Mouse (Mus musculus): ENCODE results near the gene Ccdc85b. TPM values are rescaled to one million over a fixed set of nuclear protein-coding genes. Genes with fewer than 3 reads are reported as not detected.

The Ccdc85b gene
- polyA plus RNA-seq (2015; fragmentation: Nextera tagmentation; extraction: Ambion mirVana) = 5.3 and 6.5 TPM in 2 replicates

GRCm38 (mm10) chr19:5457746-5458442 lies at the start of gene Ccdc85b:
Gene Ccdc85b (minus strand): TSS chr19:5457894.

DNA sequence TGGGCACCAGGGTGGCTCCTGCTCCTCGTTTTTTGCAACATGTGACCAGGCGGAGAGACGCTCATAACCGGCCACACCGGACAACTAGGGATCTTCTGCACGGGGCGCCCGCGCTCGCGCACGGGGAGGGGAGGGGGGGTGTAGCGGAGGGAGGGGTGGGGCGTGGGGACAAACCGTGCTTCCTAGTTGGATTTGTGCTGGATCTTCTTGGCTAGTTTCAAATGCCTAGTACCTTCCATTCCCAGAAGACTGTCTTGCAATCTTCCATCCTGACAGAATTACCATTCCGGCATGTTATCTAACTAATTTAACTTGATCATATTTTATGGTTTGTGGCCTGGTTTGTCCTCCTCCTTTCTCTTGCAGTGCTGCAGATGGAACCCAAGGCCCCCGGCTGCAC lies 46.0 kb upstream of the Ccdc85b start, which contains the start of gene 1700020D05Rik:
1700020D05Rik (minus strand) TSS at position 101 of the 400 bp plus-strand sequence.

DNA sequence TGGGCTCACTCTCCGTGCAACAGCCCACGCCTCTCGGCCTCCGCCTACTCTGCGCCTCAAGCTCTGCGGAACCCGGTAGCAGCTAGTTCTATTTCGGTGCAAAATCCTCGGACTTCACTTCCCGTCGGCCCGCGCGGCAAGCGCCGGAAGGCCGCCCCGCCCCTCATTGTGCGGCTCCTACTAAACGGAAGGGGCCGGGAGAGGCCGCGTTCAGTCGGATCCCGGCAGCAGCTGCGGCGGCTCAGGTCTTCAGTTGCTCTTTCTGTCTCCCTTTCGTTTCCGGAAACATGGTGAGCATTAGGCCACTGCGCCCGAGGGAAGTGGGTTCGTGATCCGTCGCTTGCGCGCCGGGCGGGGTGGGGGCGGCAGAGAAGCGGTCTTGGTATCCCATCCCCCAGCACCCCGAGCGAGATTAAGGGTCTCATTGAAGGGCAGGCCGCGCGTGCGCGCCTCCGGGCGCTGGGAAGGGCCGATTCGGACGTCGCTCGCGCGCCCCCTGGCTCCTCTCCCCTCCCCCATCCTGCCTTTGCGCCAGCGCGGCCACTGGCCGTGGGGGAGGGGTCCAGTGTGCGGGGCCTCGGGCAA lies 32.7 kb upstream of the Ccdc85b start, which contains the start of gene Cfl1:
Cfl1 (plus strand) TSS at position 143 of the 585 bp plus-strand sequence.

GRCm38 (mm10) chr19:5487768-5488550 lies 30.3 kb upstream of the Ccdc85b start, which contains the start of gene Mus81:
Gene Mus81 (minus strand): TSS chr19:5488402.

GRCm38 (mm10) chr19:5473720-5474119 lies 16.0 kb upstream of the Ccdc85b start, which contains the start of gene Efemp2:
Gene Efemp2 (plus strand): TSS chr19:5473954.

GRCm38 (mm10) chr19:5468374-5468773 lies 10.7 kb upstream of the Ccdc85b start, which contains the start of gene Ctsw:
Gene Ctsw (minus strand): TSS chr19:5468507.

DNA sequence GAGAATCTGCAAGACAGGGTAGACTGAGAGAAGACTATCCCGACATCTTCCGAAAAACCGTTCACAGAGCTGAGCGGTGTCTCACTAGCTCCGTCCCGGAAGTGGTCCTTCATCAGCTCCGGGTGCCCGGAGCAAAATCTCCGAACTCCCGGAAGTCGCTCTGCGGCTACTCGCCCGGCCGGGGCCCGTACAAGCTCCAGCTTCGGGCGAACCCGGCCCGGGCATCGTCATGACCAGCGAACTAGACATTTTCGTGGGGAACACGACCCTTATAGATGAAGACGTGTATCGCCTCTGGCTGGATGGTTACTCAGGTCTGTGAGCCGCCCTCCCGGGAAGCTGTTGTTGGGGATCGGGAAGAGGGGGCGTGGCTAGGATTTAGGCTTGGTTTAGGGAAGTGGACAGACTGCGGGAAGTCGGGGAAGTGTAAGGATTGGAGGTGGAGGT lies 2.8 kb upstream of the Ccdc85b start, which contains the start of gene Fibp:
Fibp (plus strand) TSS at position 151 of the 447 bp plus-strand sequence.

GRCm38 (mm10) chr19:5447515-5448353 lies 10.0 kb downstream of the Ccdc85b start, which contains the start of gene Fosl1:
Gene Fosl1 (plus strand): TSS chr19:5447547.

GRCm38 (mm10) chr19:5424782-5425741 lies 32.6 kb downstream of the Ccdc85b start, which contains the start of the genes Drap1 and AI837181:
Gene Drap1 (minus strand): TSS chr19:5424979.
Gene AI837181 (plus strand): TSS chr19:5425144.

Other genes with a start within 250 kb of the Ccdc85b start
- gene Pacs1, start 184.8 kb downstream of the Ccdc85b start, polyA plus RNA-seq (2015; fragmentation: Nextera tagmentation; extraction: Ambion mirVana) = 9.6 and 10.2 TPM in 2 replicates
- gene Sf3b2, start 162.4 kb downstream of the Ccdc85b start, polyA plus RNA-seq (2015; fragmentation: Nextera tagmentation; extraction: Ambion mirVana) = 172 and 197 TPM in 2 replicates
- gene Gal3st3, start 159.6 kb downstream of the Ccdc85b start, polyA plus RNA-seq (2015; fragmentation: Nextera tagmentation; extraction: Ambion mirVana) = 0.10 and 0.27 TPM in 2 replicates
- not detected in 2 replicates for gene Catsper1, start 122.2 kb downstream of the Ccdc85b start, polyA plus RNA-seq (2015; fragmentation: Nextera tagmentation; extraction: Ambion mirVana)
- 0.51 and 0.99 TPM in 2 replicates for gene Cst6, start 108.3 kb downstream of the Ccdc85b start, polyA plus RNA-seq (2015; fragmentation: Nextera tagmentation; extraction: Ambion mirVana)
- gene Eif1ad, start 91.2 kb downstream of the Ccdc85b start, polyA plus RNA-seq (2015; fragmentation: Nextera tagmentation; extraction: Ambion mirVana) = 39.3 and 43.4 TPM in 2 replicates
- gene Banf1, start 90.7 kb downstream of the Ccdc85b start, polyA plus RNA-seq (2015; fragmentation: Nextera tagmentation; extraction: Ambion mirVana) = 304 and 334 TPM in 2 replicates
- gene Sart1, start 69.2 kb downstream of the Ccdc85b start, polyA plus RNA-seq (2015; fragmentation: Nextera tagmentation; extraction: Ambion mirVana) = 51.2 and 52.4 TPM in 2 replicates
- gene Tsga10ip, start 55.4 kb downstream of the Ccdc85b start, polyA plus RNA-seq (2015; fragmentation: Nextera tagmentation; extraction: Ambion mirVana) = 0.19 and 0.29 TPM in 2 replicates
- 130 and 141 TPM in 2 replicates for gene Drap1, start 32.9 kb downstream of the Ccdc85b start, polyA plus RNA-seq (2015; fragmentation: Nextera tagmentation; extraction: Ambion mirVana)
- gene AI837181, start 32.8 kb downstream of the Ccdc85b start, polyA plus RNA-seq (2015; fragmentation: Nextera tagmentation; extraction: Ambion mirVana) = 25.6 and 28.8 TPM in 2 replicates
- gene Fosl1, start 10.3 kb downstream of the Ccdc85b start, polyA plus RNA-seq (2015; fragmentation: Nextera tagmentation; extraction: Ambion mirVana) = not detected in 2 replicates
- gene Fibp, start 2.7 kb upstream of the Ccdc85b start, polyA plus RNA-seq (2015; fragmentation: Nextera tagmentation; extraction: Ambion mirVana) = 55.0 and 60.8 TPM in 2 replicates
- gene Ctsw, start 10.6 kb upstream of the Ccdc85b start, polyA plus RNA-seq (2015; fragmentation: Nextera tagmentation; extraction: Ambion mirVana) = 4.3 and 6.1 TPM in 2 replicates
- 30.8 and 37.7 TPM in 2 replicates for gene Efemp2, start 16.1 kb upstream of the Ccdc85b start, polyA plus RNA-seq (2015; fragmentation: Nextera tagmentation; extraction: Ambion mirVana)
- 19.9 and 21.2 TPM in 2 replicates for gene Mus81, start 30.5 kb upstream of the Ccdc85b start, polyA plus RNA-seq (2015; fragmentation: Nextera tagmentation; extraction: Ambion mirVana)
- gene Cfl1, start 32.6 kb upstream of the Ccdc85b start, polyA plus RNA-seq (2015; fragmentation: Nextera tagmentation; extraction: Ambion mirVana) = 1,515 and 1,595 TPM in 2 replicates
- gene 1700020D05Rik, start 45.9 kb upstream of the Ccdc85b start, polyA plus RNA-seq (2015; fragmentation: Nextera tagmentation; extraction: Ambion mirVana) = 0.19 and 0.21 TPM in 2 replicates
- 7.8 and 7.9 TPM in 2 replicates for gene Snx32, start 52.6 kb upstream of the Ccdc85b start, polyA plus RNA-seq (2015; fragmentation: Nextera tagmentation; extraction: Ambion mirVana)
- gene Ovol1, start 102.8 kb upstream of the Ccdc85b start, polyA plus RNA-seq (2015; fragmentation: Nextera tagmentation; extraction: Ambion mirVana) = 0.07 TPM in 1 of 2 replicates, not detected in the other
- 4.7 and 5.9 TPM in 2 replicates for gene Ap5b1, start 110.1 kb upstream of the Ccdc85b start, polyA plus RNA-seq (2015; fragmentation: Nextera tagmentation; extraction: Ambion mirVana)
- gene Rnaseh2c, start 144.0 kb upstream of the Ccdc85b start, polyA plus RNA-seq (2015; fragmentation: Nextera tagmentation; extraction: Ambion mirVana) = 154 and 175 TPM in 2 replicates
- gene Kat5, start 152.3 kb upstream of the Ccdc85b start, polyA plus RNA-seq (2015; fragmentation: Nextera tagmentation; extraction: Ambion mirVana) = 33.2 and 34.5 TPM in 2 replicates
- gene Rela, start 179.6 kb upstream of the Ccdc85b start, polyA plus RNA-seq (2015; fragmentation: Nextera tagmentation; extraction: Ambion mirVana) = 30.7 and 35.6 TPM in 2 replicates
- gene Sipa1, start 205.8 kb upstream of the Ccdc85b start, polyA plus RNA-seq (2015; fragmentation: Nextera tagmentation; extraction: Ambion mirVana) = 37.1 and 42.1 TPM in 2 replicates
- gene Map3k11, start 230.8 kb upstream of the Ccdc85b start, polyA plus RNA-seq (2015; fragmentation: Nextera tagmentation; extraction: Ambion mirVana) = 13.1 and 15.0 TPM in 2 replicates
- 10.6 and 13.9 TPM in 2 replicates for gene Pcnx3, start 231.0 kb upstream of the Ccdc85b start, polyA plus RNA-seq (2015; fragmentation: Nextera tagmentation; extraction: Ambion mirVana)
- 1.3 and 1.6 TPM in 2 replicates for gene Kcnk7, start 246.5 kb upstream of the Ccdc85b start, polyA plus RNA-seq (2015; fragmentation: Nextera tagmentation; extraction: Ambion mirVana)